Mouse (Mus musculus): Measurements from ENCODE around the gene Mmp23. TPM values are rescaled to one million over a fixed set of nuclear protein-coding genes. Genes with fewer than 3 reads are reported as not detected.

Mmp23 gene
- total RNA-seq, 2 experiments from 2014 or later = 18.8 to 25.4 TPM

DNA sequence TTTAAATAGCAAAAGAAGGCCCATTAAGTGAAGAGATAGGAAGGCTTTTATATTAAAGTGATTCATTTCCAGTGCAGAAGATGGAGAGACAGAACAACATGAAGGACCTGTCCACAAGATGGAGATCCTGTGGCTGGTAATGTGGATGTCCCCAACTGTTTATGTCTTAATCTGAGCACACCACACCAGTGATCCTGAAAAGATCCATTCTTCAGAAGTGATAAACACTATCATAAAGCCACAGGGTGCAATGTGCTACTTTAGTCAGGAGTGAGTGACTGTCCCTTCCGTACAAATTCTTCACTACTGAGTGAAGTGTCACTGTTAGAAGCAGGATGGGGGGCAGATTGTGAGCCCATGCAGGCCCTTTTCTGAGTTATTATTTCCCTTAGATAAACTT is 50.4 kb downstream of the Mmp23 start:
- no peak for DNase-seq (ENCODE audit: low spot score in 2 of 2)

DNA sequence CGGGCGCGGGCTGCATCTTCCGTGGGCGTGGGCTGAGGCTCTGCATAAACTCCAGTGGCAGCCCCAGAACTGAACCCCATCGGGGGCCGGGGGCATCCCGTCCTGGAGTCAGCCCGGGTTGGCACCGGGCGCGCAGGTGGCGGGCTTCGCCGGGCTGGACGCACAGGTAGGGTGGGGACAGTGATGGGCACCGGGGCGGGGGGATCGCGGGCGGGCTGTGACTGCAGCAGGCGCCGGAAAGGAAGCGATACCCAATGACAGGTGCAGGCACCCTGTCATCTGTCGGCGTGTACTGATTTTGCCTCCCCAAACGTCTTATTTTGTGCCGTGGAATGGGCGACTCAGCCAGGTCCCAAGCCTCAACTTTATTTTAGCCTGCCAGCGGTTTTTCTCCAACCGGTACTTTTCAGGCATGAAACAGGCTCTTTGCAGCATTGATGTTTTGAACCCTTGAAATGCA is 51.2 kb downstream of the Mmp23 start:
- DNase-seq (ENCODE audit: low spot score in 2 of 2) = no peak

DNA sequence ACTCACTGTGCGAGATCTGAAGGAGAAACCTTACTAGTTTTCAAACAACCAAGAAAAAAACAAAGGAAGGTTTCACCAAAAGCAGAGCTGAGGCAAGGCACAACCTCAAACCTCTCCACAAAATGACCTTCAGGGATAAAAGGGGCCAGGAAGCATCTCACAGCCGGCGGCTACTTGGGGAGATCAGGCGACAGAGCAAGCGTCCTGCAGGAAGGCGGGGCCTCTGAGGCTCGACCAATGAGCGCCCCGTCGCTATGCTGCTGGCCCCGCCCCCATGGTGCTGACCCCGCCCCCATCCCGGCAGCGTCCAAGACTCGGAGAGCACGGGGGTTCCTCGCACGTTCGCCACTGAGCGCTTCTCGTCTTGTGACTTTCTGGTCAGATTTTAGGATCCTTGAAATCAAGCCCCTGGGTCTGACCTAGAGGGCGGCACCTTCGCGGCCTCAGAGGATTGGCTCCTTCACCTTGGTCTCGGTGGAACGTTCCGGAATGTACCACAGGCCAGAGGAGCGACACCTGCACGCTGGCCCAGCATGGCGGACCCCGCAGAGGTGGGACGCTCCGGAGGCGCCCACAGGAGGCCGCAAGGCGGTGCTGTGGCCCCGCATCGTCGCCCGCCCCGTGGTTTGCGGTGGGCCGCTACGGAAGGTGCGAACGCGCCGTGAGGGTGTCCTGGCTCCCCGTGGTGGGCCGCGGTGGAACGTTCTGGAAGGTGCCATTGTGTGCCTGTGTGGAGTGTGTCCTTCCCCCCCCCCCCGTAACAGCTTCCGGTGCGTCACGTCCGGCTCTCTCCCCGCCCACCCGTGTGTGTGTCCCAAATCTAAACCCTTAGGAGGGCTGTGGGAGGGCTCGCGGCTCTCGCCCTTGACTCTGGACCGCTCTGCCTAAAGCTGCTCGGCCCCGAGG is 51.8 kb downstream of the Mmp23 start, which contains the start of gene Slc35e2:
Gene Slc35e2 (plus strand): TSS at position 326 of the 906 bp plus-strand sequence.
- DNase-seq (ENCODE audit: low spot score in 2 of 2) = peak; percentile 86 to 87

Other genes starting within 250 kb of the Mmp23 start
- 1 to 10 TPM; 1.1 to 1.3 TPM for gene Cfap74, start 244.2 kb downstream of the Mmp23 start, total RNA-seq (2021)
- gene Tmem52, start 184.3 kb downstream of the Mmp23 start, total RNA-seq (2021) = 10 to 100 TPM in 1 of 2 experiments, 1 to 10 TPM in 1; 7.4 to 14.4 TPM
- gene Gnb1, start 162.0 kb downstream of the Mmp23 start, total RNA-seq (2021) = 100 to 1,000 TPM; 441 to 466 TPM
- gene Nadk, start 91.0 kb downstream of the Mmp23 start, total RNA-seq (2021) = 100 to 1,000 TPM; 147 to 160 TPM
- 10 to 100 TPM; 30.5 to 32.9 TPM for gene Slc35e2, start 52.0 kb downstream of the Mmp23 start, total RNA-seq (2021)
- gene Cdk11b, start 28.5 kb downstream of the Mmp23 start, total RNA-seq (2021) = 10 to 100 TPM; 53.8 to 55.0 TPM
- gene Gm10563, start 8.0 kb downstream of the Mmp23 start, total RNA-seq (2021) = not detected
- gene Mib2, start 15.8 kb upstream of the Mmp23 start, total RNA-seq (2021) = 10 to 100 TPM; 41.5 to 44.2 TPM
- 10 to 100 TPM; 54.6 to 60.4 TPM for gene Fndc10, start 41.0 kb upstream of the Mmp23 start, total RNA-seq (2021)
- gene Ssu72, start 51.4 kb upstream of the Mmp23 start, total RNA-seq (2021) = 10 to 100 TPM; 88.9 to 96.2 TPM
- gene Tmem240, start 81.4 kb upstream of the Mmp23 start, total RNA-seq (2021) = 1 to 10 TPM; 1.5 to 2.2 TPM
- 100 to 1,000 TPM in 1 of 2 experiments, 10 to 100 TPM in 1; 99.1 to 102 TPM for gene Atad3a, start 107.7 kb upstream of the Mmp23 start, total RNA-seq (2021)
- 1 to 10 TPM; 5.7 to 7.4 TPM for gene Vwa1, start 121.3 kb upstream of the Mmp23 start, total RNA-seq (2021)
- gene Tmem88b, start 132.5 kb upstream of the Mmp23 start, total RNA-seq (2021) = under 1 TPM; 0.79 to 0.84 TPM
- gene Ankrd65, start 137.1 kb upstream of the Mmp23 start, total RNA-seq (2021) = not detected
- 100 to 1,000 TPM; 110 to 122 TPM for gene Mrpl20, start 149.5 kb upstream of the Mmp23 start, total RNA-seq (2021)
- gene Ccnl2, start 159.1 kb upstream of the Mmp23 start, total RNA-seq (2021) = 100 to 1,000 TPM; 153 to 155 TPM
- 100 to 1,000 TPM; 123 to 129 TPM for gene Aurkaip1, start 177.9 kb upstream of the Mmp23 start, total RNA-seq (2021)
- gene Mxra8, start 186.3 kb upstream of the Mmp23 start, total RNA-seq (2021) = 10 to 100 TPM; 86.3 to 93.5 TPM
- 10 to 100 TPM; 53.5 to 53.8 TPM for gene Dvl1, start 194.0 kb upstream of the Mmp23 start, total RNA-seq (2021)
- under 1 TPM; 0.85 to 0.92 TPM for gene Tas1r3, start 210.0 kb upstream of the Mmp23 start, total RNA-seq (2021)
- gene Cptp, start 216.1 kb upstream of the Mmp23 start, total RNA-seq (2021) = 10 to 100 TPM; 20.2 to 21.0 TPM
- gene Ints11, start 216.2 kb upstream of the Mmp23 start, total RNA-seq (2021) = 10 to 100 TPM; 31.0 to 31.3 TPM
- gene Pusl1, start 238.4 kb upstream of the Mmp23 start, total RNA-seq (2021) = 10 to 100 TPM; 42.9 to 49.0 TPM
- 10 to 100 TPM; 35.5 to 36.7 TPM for gene Acap3, start 238.4 kb upstream of the Mmp23 start, total RNA-seq (2021)